Mouse (Mus musculus) intestine, embryonic 15.5 days (tissue): Measurements from ENCODE around the gene Lipc. TPM values are rescaled to one million over a fixed set of nuclear protein-coding genes. Genes with fewer than 3 reads are reported as not detected.

ENCODE experiments used
- ATAC-seq: fragments of 200-750 bp; cut with Nextera tagmentation; 2 replicates; pipeline ENCODE4 v1.8.0; 2017; ENCODE audit warnings: moderate TSS enrichment, moderate library complexity
- H3K27ac ChIP-seq: fragments of 300-500 bp; sonication (generic); 2 replicates; pipeline ENCODE4 v1.5.1; 2015; ENCODE audit warnings: mild to moderate bottlenecking, inconsistent platforms
- H3K27me3 ChIP-seq: fragments of 300-500 bp; sonication (generic); replicated peaks from 2 replicates; pipeline ENCODE4 v1.6.1; 2015; ENCODE audit warnings: inconsistent platforms
- H3K36me3 ChIP-seq: fragments of 300-500 bp; sonication (generic); 2 replicates; pipeline ENCODE4 v1.6.1; 2015; ENCODE audit warnings: inconsistent platforms
- H3K4me1 ChIP-seq: fragments of 300-500 bp; sonication (generic); replicated peaks from 2 replicates; pipeline ENCODE4 v1.6.1; 2015; ENCODE audit warnings: inconsistent platforms
- H3K4me2 ChIP-seq: fragments of 300-500 bp; sonication (generic); replicated peaks from 2 replicates; pipeline ENCODE4 v1.6.1; 2015; ENCODE audit warnings: mild to moderate bottlenecking, inconsistent platforms
- H3K4me3 ChIP-seq: fragments of 300-500 bp; sonication (generic); replicated peaks from 2 replicates; pipeline ENCODE4 v1.5.1; 2015; ENCODE audit warnings: inconsistent platforms
- H3K9ac ChIP-seq: fragments of 300-500 bp; sonication (generic); 2 replicates; pipeline ENCODE4 v1.6.1; 2015; ENCODE audit warnings: inconsistent platforms
- H3K9me3 ChIP-seq: fragments of 300-500 bp; sonication (generic); 2 replicates; pipeline ENCODE4 v1.6.1; 2016; ENCODE audit warnings: inconsistent platforms
- WGBS: fragments of 180-500 bp; shearing (Covaris S2); methylation state at CpG from one replicate; pipeline ENCODE4 v1.1.7; 2015; 5-methylcytosine and 5-hydroxymethylcytosine counted together
- polyA plus RNA-seq: library from polyadenylated mRNA; unstranded; fragments of >200 nt; fragmentation: Nextera tagmentation; extraction: Ambion mirVana; gene quantifications from 2 replicates; pipeline ENCODE4 v1.2.1, GENCODE M21; 2015

Gene Lipc
- polyA plus RNA-seq, 1 experiment from 2014 or later, result 1.1 TPM

GRCm38 (mm10) chr9:70795439-70795757 is 156.6 kb downstream of the Lipc start:
- Histone ChIP-seq H3K4me1 (0 out of 2 replicates have a peak, but pooled peaks cover 3% of the 10 kb centered on the region), H3K27me3 (no peaks in the 10 kb centered on the region), H3K9ac (no peak overlapping the region), H3K36me3 (no peaks in the 10 kb centered on the region), H3K9me3 (no peaks in the 10 kb centered on the region), H3K4me2 (no peak overlapping the region), H3K27ac (no peak overlapping the region), H3K4me3 (no peak overlapping the region)
- no peak for ATAC-seq
- WGBS, result 53% methylated on average over 2 of the region's 2 CpGs

GRCm38 (mm10) chr9:70794643-70795438 is 157.2 kb downstream of the Lipc start:
- Histone ChIP-seq H3K4me3 (no peak overlapping the region), H3K27ac (no peak overlapping the region), H3K36me3 (no peaks in the 10 kb centered on the region), H3K4me1 (0 out of 2 replicates have a peak, but pooled peaks cover 3% of the 10 kb centered on the region), H3K9ac (no peak overlapping the region), H3K4me2 (no peak overlapping the region), H3K27me3 (no peaks in the 10 kb centered on the region), H3K9me3 (no peaks in the 10 kb centered on the region)
- 50% methylated on average over 15 of the region's 15 CpGs for WGBS
- no peak for ATAC-seq

DNA sequence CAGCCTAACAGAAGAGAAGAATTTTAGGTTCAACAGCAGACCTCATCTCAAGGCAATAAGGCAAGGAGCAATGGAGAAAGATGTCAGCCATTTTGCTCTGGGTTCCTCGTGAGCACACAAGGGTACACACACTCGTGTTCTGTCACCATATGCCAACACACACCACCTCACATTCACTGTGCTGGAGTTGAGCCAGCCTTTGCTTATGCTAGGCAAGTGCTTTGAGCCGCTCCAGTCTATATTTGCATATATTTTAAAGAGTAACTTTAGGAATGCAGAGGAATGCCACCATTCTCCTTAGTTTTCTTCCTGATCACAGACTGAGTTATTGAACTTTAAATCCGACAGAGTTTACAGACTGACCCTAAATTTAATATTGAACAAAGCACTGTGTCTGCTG is 161.4 kb downstream of the Lipc start:
- Histone ChIP-seq H3K27ac (no peak overlapping the region), H3K9me3 (no peaks in the 10 kb centered on the region), H3K9ac (no peak overlapping the region), H3K4me2 (no peak overlapping the region), H3K4me3 (no peak overlapping the region), H3K27me3 (no peaks in the 10 kb centered on the region), H3K4me1 (0 out of 2 replicates have a peak, but pooled peaks cover 3% of the 10 kb centered on the region), H3K36me3 (no peaks in the 10 kb centered on the region)
- WGBS, result 85% methylated on average over 4 of the region's 4 CpGs
- no peak for ATAC-seq

GRCm38 (mm10) chr9:70788705-70789104 is 163.3 kb downstream of the Lipc start:
- WGBS, result 83% methylated on average over 7 of the region's 7 CpGs
- no peaks in the 10 kb centered on the region for H3K4me1 ChIP-seq

GRCm38 (mm10) chr9:70782191-70782590 is 169.8 kb downstream of the Lipc start:
- no peak overlapping the region for H3K27ac ChIP-seq
- no peaks in the 10 kb centered on the region for H3K4me1 ChIP-seq
- no peak overlapping the region for H3K4me2 ChIP-seq
- no peaks in the 10 kb centered on the region for H3K9me3 ChIP-seq
- no peak overlapping the region for H3K4me3 ChIP-seq
- ATAC-seq, result no peak
- H3K27me3 ChIP-seq, result no peaks in the 10 kb centered on the region
- H3K36me3 ChIP-seq, result no peaks in the 10 kb centered on the region; the same call in 1 of the 2 replicates
- 83% methylated on average over 3 of the region's 3 CpGs for WGBS
- no peak overlapping the region for H3K9ac ChIP-seq

More at GRCm38 (mm10) chr9:70788705-70789104, 163.3 kb downstream of the Lipc start:
- Histone ChIP-seq H3K9me3 (no peaks in the 10 kb centered on the region), H3K9ac (no peak overlapping the region), H3K36me3 (no peaks in the 10 kb centered on the region), H3K27ac (no peak overlapping the region), H3K27me3 (no peaks in the 10 kb centered on the region), H3K4me3 (no peak overlapping the region), H3K4me2 (no peak overlapping the region)
- ATAC-seq, result no peak

- Histone ChIP-seq H3K9ac (no peak overlapping the region), H3K27ac (no peak overlapping the region), H3K4me2 (no peak overlapping the region), H3K4me3 (no peak overlapping the region), H3K36me3 (no peaks in the 10 kb centered on the region; the same call in 1 of the 2 replicates), H3K27me3 (no peaks in the 10 kb centered on the region), H3K4me1 (no peaks in the 10 kb centered on the region), H3K9me3 (no peaks in the 10 kb centered on the region)
- 92% methylated on average over 2 of the region's 2 CpGs for WGBS
- no peak for ATAC-seq
Observed at GRCm38 (mm10) chr9:70775517-70775916, 176.5 kb downstream of the Lipc start.

DNA sequence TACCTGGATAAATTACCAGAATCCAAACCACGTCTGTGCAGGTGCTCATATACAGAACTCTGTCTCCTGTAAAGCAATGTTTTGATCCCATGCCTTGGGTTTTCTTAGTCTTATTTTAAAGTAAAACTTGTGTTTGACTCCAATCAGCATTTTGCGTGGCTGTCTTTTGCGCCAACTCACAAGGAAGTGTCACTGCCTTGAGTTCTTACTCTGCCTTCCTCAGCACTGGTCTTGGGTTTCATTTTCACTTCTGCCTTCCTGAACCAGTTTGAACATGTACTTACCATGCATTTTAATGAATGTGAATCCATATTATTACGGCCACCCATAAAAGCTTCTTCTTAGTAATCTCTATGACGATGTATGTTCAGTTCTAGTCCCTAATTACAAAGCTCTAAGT is 191.1 kb downstream of the Lipc start:
- H3K36me3 ChIP-seq, result peaks cover 9% of the 10 kb centered on the region; the same call in 1 of the 2 replicates

DNA sequence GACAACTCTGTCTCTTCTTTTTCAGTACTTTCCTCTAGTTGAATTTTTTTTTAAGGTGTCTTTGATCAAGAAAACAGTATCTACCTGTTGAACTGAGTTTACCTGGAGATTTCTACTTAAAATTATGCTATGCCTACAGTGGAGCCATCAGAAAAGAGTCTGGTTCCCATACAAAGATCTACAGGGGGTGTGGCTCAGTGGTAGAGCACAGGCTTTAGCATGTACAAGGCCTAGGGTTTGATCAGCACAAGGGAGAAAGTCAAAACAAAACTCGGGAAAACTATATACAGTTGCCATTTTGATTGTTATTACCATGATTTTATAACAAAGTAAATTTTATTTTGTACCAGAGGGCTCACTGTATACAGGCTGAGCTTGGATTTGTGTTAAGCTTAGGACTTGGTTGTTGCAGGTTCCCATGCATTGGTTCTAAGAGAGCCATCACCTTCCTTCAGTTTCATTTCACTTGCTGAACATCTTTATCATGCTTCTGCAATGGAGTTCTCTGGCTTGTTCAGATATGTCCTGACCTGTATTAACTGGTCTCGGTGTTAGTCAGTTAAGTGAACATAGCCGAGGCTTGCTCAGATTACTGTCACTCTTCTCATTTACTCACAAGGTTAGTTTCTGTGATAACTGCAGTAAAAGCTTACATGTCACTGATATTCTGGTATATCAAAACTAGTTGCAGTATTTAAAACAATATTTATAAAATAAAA is 200.4 kb downstream of the Lipc start:
- no peak overlapping the region for H3K27ac ChIP-seq
- no peaks in the 10 kb centered on the region for H3K27me3 ChIP-seq
- H3K4me3 ChIP-seq, result no peak overlapping the region
- ATAC-seq, result no peak
- H3K9ac ChIP-seq, result no peak overlapping the region
- no peaks in the 10 kb centered on the region for H3K9me3 ChIP-seq
- H3K36me3 ChIP-seq, result peaks cover 9% of the 10 kb centered on the region; the same call in 1 of the 2 replicates
- WGBS, result 81% methylated on average over 3 of the region's 3 CpGs
- H3K4me2 ChIP-seq, result no peak overlapping the region
- no peaks in the 10 kb centered on the region for H3K4me1 ChIP-seq

More for the DNA sequence above, 191.1 kb downstream of the Lipc start:
- WGBS, result 88% methylated on average over 5 of the region's 5 CpGs
- H3K4me2 ChIP-seq, result no peak overlapping the region
- no peaks in the 10 kb centered on the region for H3K27me3 ChIP-seq
- H3K4me3 ChIP-seq, result no peak overlapping the region
- no peaks in the 10 kb centered on the region for H3K9me3 ChIP-seq
- ATAC-seq, result no peak
- no peak overlapping the region for H3K9ac ChIP-seq
- no peaks in the 10 kb centered on the region for H3K4me1 ChIP-seq
- H3K27ac ChIP-seq, result no peak overlapping the region

Other genes starting within 250 kb of the Lipc start
- 0.74 and 1.0 TPM in 2 replicates for gene Aqp9, start 216.5 kb upstream of the Lipc start, polyA plus RNA-seq